Mouse (Mus musculus) stomach, postnatal 0 days (tissue): Measurements from ENCODE around the gene Nr2c2ap.

Experiments used
- CTCF ChIP-seq: IDR thresholded peaks from 2 replicates; pipeline ENCODE4 v1.5.1; 2016; ENCODE audit warnings: antibody characterized with exemption, low read depth, mild to moderate bottlenecking, moderate library complexity
- EP300 ChIP-seq: optimal IDR thresholded peaks from 2 replicates; pipeline ENCODE3; 2016; ENCODE audit warnings: antibody characterized with exemption

- no peak for TF ChIP-seq EP300
- no peak for TF ChIP-seq CTCF
These were observed 6.1 kb upstream of the Nr2c2ap start for GRCm38 (mm10) chr8:70124992-70125391.
